Mouse (Mus musculus) midbrain, embryonic 16.5 days (tissue): ENCODE measurements around the gene Slc13a5. TPM values are rescaled to one million over a fixed set of nuclear protein-coding genes. Genes with fewer than 3 reads are reported as not detected.

Experiments used
- ATAC-seq: fragments of 200-750 bp; cut with Nextera tagmentation; 2 replicates; pipeline ENCODE4 v1.8.0; 2017; ENCODE audit warnings: moderate TSS enrichment
- H3K27ac ChIP-seq: fragments of 300-500 bp; sonication (generic); 2 replicates; pipeline ENCODE4 v1.5.1; 2014; ENCODE audit warnings: mild to moderate bottlenecking, low read length, mixed read lengths
- H3K27me3 ChIP-seq: fragments of 300-500 bp; sonication (generic); 2 replicates; pipeline ENCODE4 v1.6.1; 2014; ENCODE audit warnings: low read depth, low read length, mixed read lengths; ENCODE audit not compliant: control insufficient read depth, insufficient read depth
- H3K36me3 ChIP-seq: fragments of 300-500 bp; sonication (generic); 2 replicates; pipeline ENCODE4 v1.6.1; 2014; ENCODE audit warnings: mild to moderate bottlenecking, low read length, moderate library complexity, mixed read lengths; ENCODE audit not compliant: control insufficient read depth, insufficient read depth
- H3K4me1 ChIP-seq: fragments of 300-500 bp; sonication (generic); 2 replicates; pipeline ENCODE4 v1.6.1; 2014; ENCODE audit warnings: mild to moderate bottlenecking, low read length, mixed read lengths; ENCODE audit not compliant: control insufficient read depth, insufficient read depth
- H3K4me2 ChIP-seq: fragments of 300-500 bp; sonication (generic); 2 replicates; pipeline ENCODE4 v1.6.1; 2014; ENCODE audit warnings: mild to moderate bottlenecking, low read length, mixed read lengths
- H3K4me3 ChIP-seq: fragments of 300-500 bp; sonication (generic); 2 replicates; pipeline ENCODE4 v1.5.1; 2014; ENCODE audit warnings: low read depth, mild to moderate bottlenecking, low read length, moderate library complexity, mixed read lengths
- H3K9ac ChIP-seq: fragments of 300-500 bp; sonication (generic); 2 replicates; pipeline ENCODE4 v1.6.1; 2014; ENCODE audit warnings: low read depth, low read length, mixed read lengths
- H3K9me3 ChIP-seq: fragments of 300-500 bp; sonication (generic); replicated peaks from 2 replicates; pipeline ENCODE4 v1.6.1; 2014; ENCODE audit warnings: mild to moderate bottlenecking, low read length, mixed read lengths; ENCODE audit not compliant: control insufficient read depth, poor library complexity, severe bottlenecking
- WGBS: fragments of 180-500 bp; shearing (Covaris S2); extraction: QIAGEN DNeasy Blood & Tissue Kit; methylation state at CpG from one replicate; pipeline ENCODE4 v1.1.7; 2014; 5-methylcytosine and 5-hydroxymethylcytosine counted together
- polyA plus RNA-seq: library from polyadenylated mRNA; unstranded; fragments of >200 nt; fragmentation: Nextera tagmentation; extraction: Ambion mirVana; gene quantifications from 2 replicates; pipeline ENCODE4 v1.2.1, GENCODE M21; 2015

Slc13a5 gene
- polyA plus RNA-seq, 1 experiment from 2014 or later, result 2.6 TPM

- no peaks in the 10 kb centered on the region for H3K9me3 ChIP-seq
- H3K27me3 ChIP-seq, result no peaks in the 10 kb centered on the region
- H3K36me3 ChIP-seq, result peaks cover 12% of the 10 kb centered on the region; the same call in 1 of the 2 replicates
- H3K4me2 ChIP-seq, result no peak overlapping the region
- H3K4me3 ChIP-seq, result no peak overlapping the region
- no peak overlapping the region for H3K9ac ChIP-seq
- H3K27ac ChIP-seq, result no peak overlapping the region
- WGBS, result 52% methylated on average over 1 of the region's 1 CpGs
- no peak for ATAC-seq
- peaks cover 25% of the 10 kb centered on the region for H3K4me1 ChIP-seq
These were observed 63.6 kb downstream of the Slc13a5 start for GRCm38 (mm10) chr11:72203440-72203839.

- Histone ChIP-seq H3K36me3 (peaks cover 22% of the 10 kb centered on the region), H3K4me2 (no peak overlapping the region), H3K27ac (no peak overlapping the region), H3K9ac (no peak overlapping the region), H3K4me1 (no peaks in the 10 kb centered on the region), H3K27me3 (no peaks in the 10 kb centered on the region), H3K9me3 (no peaks in the 10 kb centered on the region), H3K4me3 (no peak overlapping the region)
- 90% methylated on average over 8 of the region's 8 CpGs for WGBS
- ATAC-seq, result no peak
These were observed 70.5 kb downstream of the Slc13a5 start for GRCm38 (mm10) chr11:72196506-72196905.

- ATAC-seq, result no peak
- H3K9ac ChIP-seq, result no peak overlapping the region
- H3K4me2 ChIP-seq, result no peak overlapping the region
- WGBS, result 92% methylated on average over 2 of the region's 2 CpGs
- H3K36me3 ChIP-seq, result peaks cover 27% of the 10 kb centered on the region
- H3K4me3 ChIP-seq, result no peak overlapping the region
- H3K27ac ChIP-seq, result no peak overlapping the region
- no peaks in the 10 kb centered on the region for H3K9me3 ChIP-seq
- no peaks in the 10 kb centered on the region for H3K4me1 ChIP-seq
- no peaks in the 10 kb centered on the region for H3K27me3 ChIP-seq
These were observed 72.8 kb downstream of the Slc13a5 start for GRCm38 (mm10) chr11:72194259-72194658.

Other genes with a start within 250 kb of the Slc13a5 start
- 0.34 and 0.65 TPM in 2 replicates for gene Aipl1, start 229.7 kb downstream of the Slc13a5 start, polyA plus RNA-seq
- 19.4 and 24.5 TPM in 2 replicates for gene Pimreg, start 225.2 kb downstream of the Slc13a5 start, polyA plus RNA-seq
- gene Pitpnm3, start 131.4 kb downstream of the Slc13a5 start, polyA plus RNA-seq, result 5.4 and 6.1 TPM in 2 replicates
- gene Gm43951, start 60.4 kb downstream of the Slc13a5 start, polyA plus RNA-seq, result 1.7 and 1.9 TPM in 2 replicates
- gene 4933427D14Rik, start 59.8 kb downstream of the Slc13a5 start, polyA plus RNA-seq, result 18.4 and 26.0 TPM in 2 replicates
- 137 and 145 TPM in 2 replicates for gene Txndc17, start 59.7 kb downstream of the Slc13a5 start, polyA plus RNA-seq
- 53.2 and 55.9 TPM in 2 replicates for gene Med31, start 51.6 kb downstream of the Slc13a5 start, polyA plus RNA-seq
- gene Xaf1, start 34.4 kb upstream of the Slc13a5 start, polyA plus RNA-seq, result 1.0 and 2.2 TPM in 2 replicates
- not detected in 2 replicates for gene Fbxo39, start 47.2 kb upstream of the Slc13a5 start, polyA plus RNA-seq
- gene Tekt1, start 95.2 kb upstream of the Slc13a5 start, polyA plus RNA-seq, result 11.1 and 13.5 TPM in 2 replicates
- gene Smtnl2, start 144.5 kb upstream of the Slc13a5 start, polyA plus RNA-seq, result 10.3 and 12.2 TPM in 2 replicates
- gene Ggt6, start 168.3 kb upstream of the Slc13a5 start, polyA plus RNA-seq, result not detected in 2 replicates
- 61.1 and 67.6 TPM in 2 replicates for gene Mybbp1a, start 174.1 kb upstream of the Slc13a5 start, polyA plus RNA-seq
- 6.8 and 8.4 TPM in 2 replicates for gene Spns2, start 222.7 kb upstream of the Slc13a5 start, polyA plus RNA-seq